Mouse (Mus musculus): ENCODE measurements around the gene Atxn10. TPM values are rescaled to one million over a fixed set of nuclear protein-coding genes. Genes with fewer than 3 reads are reported as not detected.
"Not testable (repeated sequence)": the region's sequence is repeated elsewhere in the genome, so short reads cannot be mapped to it uniquely, and the experiment has no call there.

The Atxn10 gene
- polyA plus RNA-seq, 1 experiment = 216 TPM

GRCm38 (mm10) chr15:85319924-85320668, 15.9 kb upstream of the Atxn10 start:
- Histone ChIP-seq H3K79me2 (ENCODE audit: control insufficient read depth, insufficient read depth) (no peaks in the 10 kb centered on the region), H3ac (ENCODE audit: control insufficient read depth, insufficient read length) (no peak overlapping the region), H3K4me2 (ENCODE audit: low read depth) (peak overlapping the region; percentile 10), H3K27me3 (ENCODE audit: control insufficient read depth, insufficient read depth, insufficient read length) (peaks cover 1% of the 10 kb centered on the region), H3K36me3 (ENCODE audit: control insufficient read depth, insufficient read depth) (no peaks in the 10 kb centered on the region), H3K4me3 (no peak overlapping the region)
- TF ChIP-seq MYOD1 (IDR thresholded peaks at IDR 0.05; ENCODE audit: control insufficient read depth in 1 of 3, insufficient read length in 2 of 3, low read depth in 2 of 3) (peak in 2 of 3 experiments; percentile 66 to 82), MYOG (IDR thresholded peaks at IDR 0.05; ENCODE audit: control insufficient read depth in 1 of 3, insufficient read depth in 1 of 3, insufficient read length in 2 of 3, low read depth in 2 of 3) (peak in 1 of 3 experiments; percentile 59), REST (IDR thresholded peaks at IDR 0.05; ENCODE audit: insufficient read depth, insufficient read length) (no peak)

- no peak overlapping the region for H3K4me3 ChIP-seq
- H3K79me2 ChIP-seq (ENCODE audit: control insufficient read depth, insufficient read depth) = no peaks in the 10 kb centered on the region
- H3K36me3 ChIP-seq (ENCODE audit: control insufficient read depth, insufficient read depth) = no peaks in the 10 kb centered on the region
- H3ac ChIP-seq (ENCODE audit: control insufficient read depth, insufficient read length) = no peak overlapping the region
- no peaks in the 10 kb centered on the region for H3K27me3 ChIP-seq (ENCODE audit: control insufficient read depth, insufficient read depth, insufficient read length)
- H3K4me2 ChIP-seq (ENCODE audit: low read depth) = no peak overlapping the region
- TF ChIP-seq TCF3 (IDR thresholded peaks at IDR 0.05; ENCODE audit: insufficient read length, low read depth) (no peak), E2F4 (IDR thresholded peaks at IDR 0.05; ENCODE audit: insufficient read depth) (no peak)
These were observed 12.8 kb upstream of the Atxn10 start for GRCm38 (mm10) chr15:85323214-85323613.

GRCm38 (mm10) chr15:85324426-85324825, 11.6 kb upstream of the Atxn10 start:
- Histone ChIP-seq H3K4me2 (ENCODE audit: low read depth) (no peak overlapping the region), H3K4me3 (no peak overlapping the region), H3K27me3 (ENCODE audit: control insufficient read depth, insufficient read depth, insufficient read length) (no peaks in the 10 kb centered on the region), H3ac (ENCODE audit: control insufficient read depth, insufficient read length) (no peak overlapping the region), H3K79me2 (ENCODE audit: control insufficient read depth, insufficient read depth) (no peaks in the 10 kb centered on the region), H3K36me3 (ENCODE audit: control insufficient read depth, insufficient read depth) (no peaks in the 10 kb centered on the region)
- no peak for TF ChIP-seq REST (IDR thresholded peaks at IDR 0.05; ENCODE audit: insufficient read depth, insufficient read length)
- no peak for TF ChIP-seq E2F4 (IDR thresholded peaks at IDR 0.05; ENCODE audit: insufficient read depth)
- TF ChIP-seq CEBPB (IDR thresholded peaks at IDR 0.05; ENCODE audit: insufficient read depth, poor library complexity, severe bottlenecking) = no peak
- TF ChIP-seq POLR2A (IDR thresholded peaks at IDR 0.05; ENCODE audit: insufficient read length, low read depth) = no peak
- no peak for TF ChIP-seq TCF3 (IDR thresholded peaks at IDR 0.05; ENCODE audit: insufficient read length, low read depth)
- no peak for TF ChIP-seq TCF12 (IDR thresholded peaks at IDR 0.05; ENCODE audit: insufficient read depth, poor library complexity, severe bottlenecking)

- no peak for TF ChIP-seq MYOG (IDR thresholded peaks at IDR 0.05; ENCODE audit: control insufficient read depth in 1 of 3, insufficient read depth in 1 of 3, insufficient read length in 2 of 3, low read depth in 2 of 3)
- H3ac ChIP-seq (ENCODE audit: control insufficient read depth, insufficient read length) = no peak overlapping the region
- H3K27me3 ChIP-seq (ENCODE audit: control insufficient read depth, insufficient read depth, insufficient read length) = no peaks in the 10 kb centered on the region
- H3K79me2 ChIP-seq (ENCODE audit: control insufficient read depth, insufficient read depth) = no peaks in the 10 kb centered on the region
- no peak overlapping the region for H3K4me3 ChIP-seq
- no peak overlapping the region for H3K4me2 ChIP-seq (ENCODE audit: low read depth)
- no peaks in the 10 kb centered on the region for H3K36me3 ChIP-seq (ENCODE audit: control insufficient read depth, insufficient read depth)
These were observed 8.2 kb upstream of the Atxn10 start for GRCm38 (mm10) chr15:85327808-85328207.

- not testable (repeated sequence) for H3ac ChIP-seq (ENCODE audit: control insufficient read depth, insufficient read length); H3K27me3 ChIP-seq (ENCODE audit: control insufficient read depth, insufficient read depth, insufficient read length); H3K4me3 ChIP-seq; H3K36me3 ChIP-seq (ENCODE audit: control insufficient read depth, insufficient read depth); H3K79me2 ChIP-seq (ENCODE audit: control insufficient read depth, insufficient read depth); H3K4me2 ChIP-seq (ENCODE audit: low read depth)
- peak; percentile 45 for TF ChIP-seq USF1 (IDR thresholded peaks at IDR 0.05; ENCODE audit: low read depth)
These were observed 7.6 kb upstream of the Atxn10 start for GRCm38 (mm10) chr15:85328455-85328854.

GRCm38 (mm10) chr15:85329096-85329495, 6.9 kb upstream of the Atxn10 start:
- no peak for TF ChIP-seq SRF (IDR thresholded peaks at IDR 0.05; ENCODE audit: control insufficient read depth, insufficient read length, low read depth)
- H3K79me2 ChIP-seq (ENCODE audit: control insufficient read depth, insufficient read depth) = no peaks in the 10 kb centered on the region
- no peaks in the 10 kb centered on the region for H3K36me3 ChIP-seq (ENCODE audit: control insufficient read depth, insufficient read depth)
- H3K4me3 ChIP-seq = no peak overlapping the region
- H3K4me2 ChIP-seq (ENCODE audit: low read depth) = no peak overlapping the region
- H3K27me3 ChIP-seq (ENCODE audit: control insufficient read depth, insufficient read depth, insufficient read length) = no peaks in the 10 kb centered on the region
- no peak overlapping the region for H3ac ChIP-seq (ENCODE audit: control insufficient read depth, insufficient read length)

GRCm38 (mm10) chr15:85330024-85330423, 6.0 kb upstream of the Atxn10 start:
- Histone ChIP-seq H3K27me3 (ENCODE audit: control insufficient read depth, insufficient read depth, insufficient read length) (no peaks in the 10 kb centered on the region), H3K79me2 (ENCODE audit: control insufficient read depth, insufficient read depth) (no peaks in the 10 kb centered on the region), H3K4me3 (no peak overlapping the region), H3ac (ENCODE audit: control insufficient read depth, insufficient read length) (no peak overlapping the region), H3K4me2 (ENCODE audit: low read depth) (no peak overlapping the region), H3K36me3 (ENCODE audit: control insufficient read depth, insufficient read depth) (no peaks in the 10 kb centered on the region)
- TF ChIP-seq POLR2AphosphoS2 (IDR thresholded peaks at IDR 0.05; ENCODE audit: insufficient read length, low read depth) = no peak
- TF ChIP-seq POLR2A (IDR thresholded peaks at IDR 0.05; ENCODE audit: insufficient read length, low read depth) = no peak
- TF ChIP-seq MAX (IDR thresholded peaks at IDR 0.05; ENCODE audit: low read depth) = no peak
- no peak for TF ChIP-seq TCF3 (IDR thresholded peaks at IDR 0.05; ENCODE audit: insufficient read length, low read depth)
- TF ChIP-seq SRF (IDR thresholded peaks at IDR 0.05; ENCODE audit: control insufficient read depth, insufficient read length, low read depth) = no peak
- no peak for TF ChIP-seq MYOD1 (IDR thresholded peaks at IDR 0.05; ENCODE audit: control insufficient read depth in 1 of 3, insufficient read length in 2 of 3, low read depth in 2 of 3)
- no peak for TF ChIP-seq E2F4 (IDR thresholded peaks at IDR 0.05; ENCODE audit: insufficient read depth)
- no peak for TF ChIP-seq TCF12 (IDR thresholded peaks at IDR 0.05; ENCODE audit: insufficient read depth, poor library complexity, severe bottlenecking)
- no peak for TF ChIP-seq MYOG (IDR thresholded peaks at IDR 0.05; ENCODE audit: control insufficient read depth in 1 of 3, insufficient read depth in 1 of 3, insufficient read length in 2 of 3, low read depth in 2 of 3)
- TF ChIP-seq CEBPB (IDR thresholded peaks at IDR 0.05; ENCODE audit: insufficient read depth, poor library complexity, severe bottlenecking) = no peak
- TF ChIP-seq USF1 (IDR thresholded peaks at IDR 0.05; ENCODE audit: low read depth) = no peak
- no peak for TF ChIP-seq REST (IDR thresholded peaks at IDR 0.05; ENCODE audit: insufficient read depth, insufficient read length)

- H3ac ChIP-seq (ENCODE audit: control insufficient read depth, insufficient read length); H3K4me3 ChIP-seq; H3K36me3 ChIP-seq (ENCODE audit: control insufficient read depth, insufficient read depth); H3K27me3 ChIP-seq (ENCODE audit: control insufficient read depth, insufficient read depth, insufficient read length); H3K4me2 ChIP-seq (ENCODE audit: low read depth): not testable (repeated sequence)
- H3K79me2 ChIP-seq (ENCODE audit: control insufficient read depth, insufficient read depth) = peaks cover 18% of the 10 kb centered on the region
These were observed 2.5 kb upstream of the Atxn10 start for GRCm38 (mm10) chr15:85333511-85333910.

Data from myocyte (in vitro differentiated cells).